Mouse (Mus musculus): ENCODE data around the gene Vwa7.

The Vwa7 gene

GRCm38 (mm10) chr17:35064378-35064877 lies 48.0 kb downstream of the Vwa7 start:
- no peak for DNase-seq (ENCODE audit: low spot score in 2 of 2)

DNA sequence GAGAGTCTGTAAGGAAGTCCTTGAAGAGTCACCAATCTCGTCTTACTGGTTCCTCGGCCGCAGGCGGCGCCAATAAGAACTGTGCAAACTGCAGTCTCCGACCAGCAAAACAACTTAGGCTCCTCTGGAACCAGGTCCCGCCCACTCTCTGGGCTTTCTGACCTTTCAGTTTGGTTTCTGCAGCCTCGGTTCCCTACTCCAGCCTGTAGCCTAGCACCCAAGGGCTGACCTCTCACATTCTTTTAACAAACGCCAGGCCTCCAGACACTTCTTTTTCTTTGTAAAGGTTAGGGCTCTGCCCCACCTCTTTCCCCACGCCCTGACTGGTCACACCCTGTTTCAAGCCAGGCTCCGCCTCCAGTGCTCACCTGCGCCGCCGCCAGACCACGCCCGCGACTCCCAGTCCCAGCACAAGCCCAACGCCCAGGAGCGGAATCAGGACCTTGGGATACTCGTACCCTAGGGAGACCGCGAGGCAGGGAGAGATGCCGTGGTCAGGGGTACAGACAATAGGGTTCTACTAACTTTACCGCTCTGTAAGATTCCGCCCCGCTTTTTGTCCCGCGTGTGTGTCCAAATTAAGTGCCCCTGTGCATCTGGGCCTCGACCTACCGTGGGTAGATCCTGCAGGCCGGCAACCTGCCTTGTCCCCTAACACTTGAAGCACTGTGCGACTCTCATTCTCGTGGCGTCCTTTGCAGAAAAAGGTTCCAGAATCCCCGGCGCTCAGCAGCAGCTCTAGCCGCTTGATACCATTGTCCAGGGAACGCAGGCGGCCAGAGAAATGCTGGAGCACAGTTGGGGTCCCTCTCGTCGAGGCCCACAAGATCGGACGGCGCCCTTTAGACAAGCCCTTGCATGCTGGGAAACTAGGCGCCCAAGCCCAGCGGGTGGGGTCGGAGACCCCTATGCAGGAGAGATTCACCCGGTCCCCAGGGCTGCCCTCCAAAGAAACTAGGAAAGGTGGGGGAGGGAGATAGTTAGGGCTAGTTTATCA lies 48.9 kb downstream of the Vwa7 start, which contains the start of gene Ly6g6c:
Gene Ly6g6c (plus strand): TSS at position 438 of the 997 bp plus-strand sequence.
- DNase-seq (ENCODE audit: low spot score in 2 of 2), result no peak

DNA sequence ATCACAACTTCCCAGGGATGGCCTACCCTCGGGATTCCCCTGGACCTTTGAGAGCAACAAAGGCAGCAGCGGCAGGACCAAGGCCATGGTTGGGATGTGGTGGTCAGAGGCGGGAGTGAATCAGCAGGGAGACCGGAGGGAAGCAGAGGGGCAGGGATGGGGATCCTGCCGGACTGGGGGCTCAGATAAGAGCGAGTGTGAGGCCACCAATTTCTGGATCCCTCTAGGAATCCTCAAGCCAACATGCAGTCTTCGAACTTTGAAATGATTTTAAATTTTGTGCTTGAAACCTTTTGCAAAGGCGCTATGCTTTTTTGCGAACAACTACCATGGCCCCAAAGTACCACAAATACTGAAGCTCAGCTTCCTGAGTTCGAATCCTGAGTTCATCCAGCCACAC lies 49.7 kb downstream of the Vwa7 start, which contains the start of gene Mpig6b:
Gene Mpig6b (minus strand): TSS at position 101 of the 400 bp plus-strand sequence.
- DNase-seq (ENCODE audit: low spot score in 2 of 2), result no peak

DNA sequence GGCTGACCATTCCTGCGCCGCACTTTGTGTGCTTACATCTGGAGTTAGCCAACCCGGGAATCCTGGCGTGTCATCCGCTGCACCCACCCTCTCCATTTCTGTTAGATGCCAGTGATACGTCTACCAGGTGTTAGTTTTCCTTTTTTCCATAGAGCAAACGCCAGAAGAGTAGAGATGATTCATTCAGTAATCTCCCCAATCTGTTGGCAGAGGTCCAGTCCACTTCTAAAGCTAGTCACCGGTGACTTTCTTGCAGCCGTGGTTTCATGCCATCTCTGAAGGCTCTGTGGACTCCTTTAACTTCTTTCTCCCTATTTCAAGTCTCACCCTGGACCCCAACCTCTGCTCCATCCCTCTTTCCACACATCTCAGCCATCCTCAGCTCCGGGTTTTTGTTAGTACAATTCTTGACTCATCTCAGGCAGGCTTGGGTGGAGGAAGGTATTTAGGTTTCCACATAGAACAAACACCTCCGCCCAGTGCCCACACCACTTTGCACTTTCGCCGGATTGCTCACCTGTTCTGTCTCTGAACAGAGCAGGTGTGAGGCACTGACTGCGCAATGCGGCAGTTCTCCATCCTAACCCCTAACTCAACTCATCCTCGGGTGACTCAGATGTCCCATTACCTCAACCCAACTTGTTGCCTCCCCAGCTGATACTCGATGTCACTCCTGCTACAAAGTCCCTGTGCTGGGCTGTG lies 52.0 kb downstream of the Vwa7 start:
- no peak for DNase-seq (ENCODE audit: low spot score in 2 of 2)

- DNase-seq (ENCODE audit: low spot score in 2 of 2), result no peak
These were observed 54.3 kb downstream of the Vwa7 start for GRCm38 (mm10) chr17:35070556-35071229.

GRCm38 (mm10) chr17:35071454-35071853 lies 55.1 kb downstream of the Vwa7 start:
- DNase-seq (ENCODE audit: low spot score in 2 of 2), result no peak

- DNase-seq (ENCODE audit: low spot score in 2 of 2), result no peak
These were observed 57.7 kb downstream of the Vwa7 start for GRCm38 (mm10) chr17:35074097-35074496.
